Mouse (Mus musculus): Measurements from ENCODE around the gene Lmntd1.

Gene Lmntd1

DNA sequence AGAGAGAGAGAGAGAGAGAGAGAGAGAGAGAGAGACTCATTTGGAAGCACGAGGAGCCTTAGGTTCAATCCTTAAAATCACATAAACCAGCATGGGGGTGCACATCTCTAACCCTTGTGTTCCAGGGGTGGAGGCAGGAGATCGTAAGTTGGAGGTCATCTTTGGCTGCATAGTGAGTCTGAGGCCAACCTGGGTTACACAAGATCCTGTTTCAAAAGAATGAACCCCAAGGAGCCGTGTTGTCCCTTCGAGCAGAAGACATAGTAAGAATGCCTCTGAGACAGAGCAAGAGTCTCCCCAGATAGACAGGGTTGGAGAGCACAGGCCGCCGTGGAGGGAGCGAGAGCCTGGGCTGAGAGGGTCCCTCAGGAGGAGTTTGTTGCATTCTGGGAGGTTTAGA lies 291.9 kb downstream of the Lmntd1 start:
- in situ Hi-C loops (cut with MboI; ENCODE audit: low sequenced_read_pairs): no loop called here

GRCm38 (mm10) chr6:145320156-145320555 lies 294.0 kb downstream of the Lmntd1 start:
- in situ Hi-C loops (cut with MboI; ENCODE audit: low sequenced_read_pairs): no loop called here

Data from CH12F3 (cell line).